Mouse (Mus musculus) lung, postnatal 0 days (tissue): Measurements from ENCODE around the gene Tsc2.

Experiments
- CTCF ChIP-seq: IDR thresholded peaks from 2 replicates; pipeline ENCODE4 v1.5.1; 2016; ENCODE audit warnings: antibody characterized with exemption, mild to moderate bottlenecking
- EP300 ChIP-seq: IDR thresholded peaks from 2 replicates; pipeline ENCODE4 v1.6.1; 2016; ENCODE audit warnings: antibody characterized with exemption, mild to moderate bottlenecking, control low read depth

DNA sequence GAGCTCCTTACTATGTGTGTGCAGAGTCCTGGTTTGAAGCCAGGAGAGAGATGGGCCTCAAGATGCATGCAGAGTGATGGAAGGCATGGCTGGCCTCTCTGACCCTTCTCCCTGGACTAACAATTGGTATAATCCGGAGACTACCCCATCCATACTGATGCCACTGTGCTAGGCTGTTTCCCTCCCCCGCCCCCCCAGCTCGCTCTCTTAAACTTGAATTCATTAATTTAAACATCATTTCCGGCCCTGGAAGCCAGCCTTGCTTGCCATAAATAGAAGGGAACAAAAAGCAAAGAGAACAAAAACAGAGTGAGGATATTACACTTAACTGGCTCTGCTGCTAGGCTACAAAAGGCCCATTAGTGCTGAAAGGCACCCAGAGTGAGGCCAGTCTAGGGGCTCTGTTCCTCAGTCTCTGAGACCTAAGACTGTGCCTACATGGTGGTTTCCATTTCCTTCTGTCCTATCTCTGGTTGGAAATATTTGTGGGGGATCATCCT lies 73.8 kb downstream of the Tsc2 start:
- no peak for TF ChIP-seq CTCF
- TF ChIP-seq EP300, result no peak
